Mouse (Mus musculus) ES-Bruce4 (cell line): Measurements from ENCODE around the gene Fancc.

Source experiments
- CTCF ChIP-seq: IDR thresholded peaks from one replicate; pipeline ENCODE4 v1.8.1; 2011; ENCODE audit warnings: low read depth, low read length
- EP300 ChIP-seq: IDR thresholded peaks from 2 replicates; pipeline ENCODE4 v1.6.1; 2011; ENCODE audit warnings: low read depth, low read length; ENCODE audit not compliant: insufficient read depth
- POLR2A ChIP-seq: IDR thresholded peaks from one replicate; pipeline ENCODE4 v1.8.1; 2011; ENCODE audit warnings: low read length; ENCODE audit not compliant: insufficient read depth

GRCm38 (mm10) chr13:63256146-63256545 is 240.9 kb downstream of the Fancc start:
- TF ChIP-seq POLR2A, result no peak
- no peak for TF ChIP-seq CTCF
- TF ChIP-seq EP300, result no peak
